Mouse (Mus musculus) MEL (cell line): ENCODE measurements around the gene Gnai3. TPM values are rescaled to one million over a fixed set of nuclear protein-coding genes. Genes with fewer than 3 reads are reported as not detected.

ENCODE experiments used
- DNase-seq: peaks from one replicate; pipeline ENCODE4 v3.0.0; 2011; ENCODE audit warnings: low read depth, low spot score
- H3K27ac ChIP-seq: 2 replicates; pipeline ENCODE4 v1.5.1; 2012; ENCODE audit warnings: low read depth, mild to moderate bottlenecking, control low read depth, low read length, moderate library complexity; ENCODE audit not compliant: control insufficient read depth
- H3K27me3 ChIP-seq, 2 experiments: fragments of 150-350 bp in 1 of 2; sonication (generic) in 1 of 2; 2 replicates each; pipeline ENCODE4 v1.6.1; 2012; ENCODE audit warnings: low read length in 2 of 2, mild to moderate bottlenecking in 2 of 2, improper control_type of control experiment in 1 of 2, moderate library complexity in 1 of 2; ENCODE audit not compliant: insufficient read depth in 2 of 2, control insufficient read depth in 1 of 2
- H3K36me3 ChIP-seq, 2 experiments: 2 replicates each; pipeline ENCODE4 v1.6.1; 2012 to 2014; ENCODE audit warnings: low read length in 2 of 2, improper control_type of control experiment in 1 of 2, inconsistent platforms in 1 of 2, mild to moderate bottlenecking in 1 of 2; ENCODE audit not compliant: insufficient read depth in 2 of 2, control insufficient read depth in 1 of 2
- H3K4me1 ChIP-seq, 2 experiments: fragments of 150-350 bp in 1 of 2; sonication (generic) in 1 of 2; 2 replicates each; pipeline ENCODE4 v1.6.1; 2012; ENCODE audit warnings: low read length in 2 of 2, improper control_type of control experiment in 1 of 2, mild to moderate bottlenecking in 1 of 2; ENCODE audit not compliant: insufficient read depth in 2 of 2, control insufficient read depth in 1 of 2
- H3K4me3 ChIP-seq, 2 experiments: fragments of 150-350 bp in 1 of 2; sonication (generic) in 1 of 2; 2 replicates each; pipeline ENCODE4 v1.5.1; 2012; ENCODE audit warnings: low read depth in 2 of 2, low read length in 2 of 2, mild to moderate bottlenecking in 2 of 2, moderate library complexity in 2 of 2, control low read depth in 1 of 2, improper control_type of control experiment in 1 of 2; ENCODE audit not compliant: control insufficient read depth in 1 of 2, insufficient read depth in 1 of 2
- H3K79me2 ChIP-seq: 2 replicates; pipeline ENCODE4 v1.6.1; 2012; ENCODE audit warnings: mild to moderate bottlenecking, low read length, moderate library complexity; ENCODE audit not compliant: control insufficient read depth, poor library complexity, insufficient read depth
- H3K9ac ChIP-seq: 2 replicates; pipeline ENCODE4 v1.6.1; 2012; ENCODE audit warnings: low read depth, mild to moderate bottlenecking, control low read depth, low read length, moderate library complexity; ENCODE audit not compliant: control insufficient read depth, poor library complexity, severe bottlenecking
- H3K9me3 ChIP-seq: fragments of 150-350 bp; sonication (generic); replicated peaks from 2 replicates; pipeline ENCODE4 v1.6.1; 2012; ENCODE audit warnings: mild to moderate bottlenecking, low read length, improper control_type of control experiment, moderate library complexity; ENCODE audit not compliant: insufficient read depth
- CTCF ChIP-seq, 3 experiments: IDR thresholded peaks in 2 of 3; conservative IDR thresholded peaks in 1 of 3; 2 replicates each; pipeline ENCODE4 v1.5.1; 2011 to 2012; ENCODE audit warnings: low read length in 3 of 3, low read depth in 2 of 3, mild to moderate bottlenecking in 2 of 3, improper control_type of control experiment in 1 of 3, inconsistent platforms in 1 of 3, mixed read lengths in 1 of 3, moderate library complexity in 1 of 3; ENCODE audit not compliant: control insufficient read depth in 1 of 3, insufficient read depth in 1 of 3, poor library complexity in 1 of 3, severe bottlenecking in 1 of 3
- E2F4 ChIP-seq: IDR thresholded peaks from 2 replicates; pipeline ENCODE4 v1.6.1; 2011; ENCODE audit warnings: low read depth, low read length, improper control_type of control experiment, borderline replicate concordance
- EP300 ChIP-seq, 2 experiments: IDR thresholded peaks; 2 replicates each; pipeline ENCODE4 v1.6.1; 2011; ENCODE audit warnings: improper control_type of control experiment in 2 of 2, low read length in 2 of 2, low read depth in 1 of 2, mild to moderate bottlenecking in 1 of 2
- GABPA ChIP-seq: IDR thresholded peaks from 2 replicates; pipeline ENCODE4 v1.6.1; 2012; ENCODE audit warnings: low read depth, mild to moderate bottlenecking, inconsistent platforms, low read length, improper control_type of control experiment, moderate library complexity
- HCFC1 ChIP-seq: IDR thresholded peaks from 2 replicates; pipeline ENCODE4 v1.6.1; 2012; ENCODE audit warnings: low read depth, mild to moderate bottlenecking, inconsistent platforms, low read length, improper control_type of control experiment, moderate library complexity
- JUND ChIP-seq: IDR thresholded peaks from 2 replicates; pipeline ENCODE4 v1.6.1; 2011; ENCODE audit warnings: low read depth, mild to moderate bottlenecking, improper control_type of control experiment, low read length
- MAX ChIP-seq: IDR thresholded peaks from 2 replicates; pipeline ENCODE4 v1.6.1; 2011; ENCODE audit warnings: low read length, improper control_type of control experiment
- MYC ChIP-seq: IDR thresholded peaks from 2 replicates; pipeline ENCODE4 v1.6.1; 2011; ENCODE audit warnings: low read depth, mild to moderate bottlenecking, low read length, improper control_type of control experiment, moderate library complexity
- NELFE ChIP-seq: IDR thresholded peaks from 2 replicates; pipeline ENCODE4 v1.6.1; 2011; ENCODE audit warnings: low read depth, low read length, improper control_type of control experiment
- NRF1 ChIP-seq: IDR thresholded peaks from 2 replicates; pipeline ENCODE4 v1.6.1; 2014; ENCODE audit warnings: low read depth, mild to moderate bottlenecking, inconsistent platforms, low read length, improper control_type of control experiment, moderate library complexity; ENCODE audit not compliant: poor library complexity, insufficient read depth, severe bottlenecking
- POLR2A ChIP-seq, 2 experiments: IDR thresholded peaks; 2 replicates each; pipeline ENCODE4 v1.6.1; 2011 to 2012; ENCODE audit warnings: low read length in 2 of 2, mild to moderate bottlenecking in 2 of 2, control low read depth in 1 of 2, improper control_type of control experiment in 1 of 2, low read depth in 1 of 2, moderate library complexity in 1 of 2; ENCODE audit not compliant: control insufficient read depth in 1 of 2, insufficient read depth in 1 of 2, poor library complexity in 1 of 2
- RAD21 ChIP-seq: IDR thresholded peaks from 2 replicates; pipeline ENCODE4 v1.6.1; 2011; ENCODE audit warnings: mild to moderate bottlenecking, low read depth, low read length, improper control_type of control experiment
- SIN3A ChIP-seq: IDR thresholded peaks from 2 replicates; pipeline ENCODE4 v1.6.1; 2012; ENCODE audit warnings: low read length, improper control_type of control experiment, inconsistent platforms
- TBP ChIP-seq: IDR thresholded peaks from 2 replicates; pipeline ENCODE4 v1.8.0; 2011; ENCODE audit warnings: low read depth, low read length, improper control_type of control experiment
- TCF12 ChIP-seq: IDR thresholded peaks from 2 replicates; pipeline ENCODE4 v1.6.1; 2014; ENCODE audit warnings: low read depth, mild to moderate bottlenecking, inconsistent platforms, low read length, improper control_type of control experiment, moderate library complexity
- USF1 ChIP-seq: IDR thresholded peaks from 2 replicates; pipeline ENCODE4 v1.6.1; 2014; ENCODE audit warnings: low read depth, mild to moderate bottlenecking, inconsistent platforms, low read length, improper control_type of control experiment, moderate library complexity
- USF2 ChIP-seq, 2 experiments: IDR thresholded peaks; 2 replicates each; pipeline ENCODE4 v1.6.1; 2011 to 2012; ENCODE audit warnings: improper control_type of control experiment in 2 of 2, low read length in 2 of 2, borderline replicate concordance in 1 of 2, inconsistent platforms in 1 of 2, low read depth in 1 of 2, mild to moderate bottlenecking in 1 of 2; ENCODE audit not compliant: insufficient read depth in 1 of 2
- ZC3H11A ChIP-seq: IDR thresholded peaks from 2 replicates; pipeline ENCODE4 v1.6.1; 2012; ENCODE audit warnings: low read depth, mild to moderate bottlenecking, inconsistent platforms, low read length, improper control_type of control experiment
- ZKSCAN1 ChIP-seq: IDR thresholded peaks from 2 replicates; pipeline ENCODE4 v1.6.1; 2012; ENCODE audit warnings: low read depth, mild to moderate bottlenecking, inconsistent platforms, low read length, improper control_type of control experiment, moderate library complexity
- ZMIZ1 ChIP-seq: IDR thresholded peaks from 2 replicates; pipeline ENCODE4 v1.6.1; 2012; ENCODE audit warnings: low read depth, mild to moderate bottlenecking, inconsistent platforms, low read length, improper control_type of control experiment, moderate library complexity
- ZNF384 ChIP-seq: IDR thresholded peaks from 2 replicates; pipeline ENCODE4 v1.6.1; 2012; ENCODE audit warnings: low read depth, mild to moderate bottlenecking, inconsistent platforms, low read length, improper control_type of control experiment
- polyA plus RNA-seq, 2 experiments: library from polyadenylated mRNA; stranded (reverse) in 1 of 2; unstranded in 1 of 2; fragments of >175 nt in 1 of 2; fragments of >200 nt in 1 of 2; gene quantifications; 2 replicates each; pipeline versions ENCODE4 v1.2.1 to v1.2.4; 2012; ENCODE audit warnings: low replicate concordance in 2 of 2, low read depth in 1 of 2; ENCODE audit not compliant: insufficient read length in 2 of 2, insufficient read depth in 1 of 2, missing spikeins in 1 of 2
- total RNA-seq: library from RNA; depleted of rRNA; stranded (reverse); fragments of 300-350 nt; gene quantifications from 2 replicates; pipeline ENCODE4 v1.2.3, GENCODE M21; 2012

The Gnai3 gene
- total and polyA plus RNA-seq, 3 experiments, result 74.2 to 96.4 (median 92.1) TPM

- TF ChIP-seq SIN3A (0 out of 2 replicates have a peak, but pooled peaks have one; percentile 46), GABPA (no peak), ZMIZ1 (no peak), CTCF (IDR thresholded peaks at IDR 0.05 in 2 of 3, conservative IDR thresholded peaks at IDR 0.05 in 1 of 3; ENCODE audit: control insufficient read depth in 1 of 3, insufficient read depth in 1 of 3, low read depth in 2 of 3, low read length in 3 of 3, poor library complexity in 1 of 3, severe bottlenecking in 1 of 3) (peak; percentile 95 to 96 (median 95)), JUND (no peak)
- TF ChIP-seq, all 39 proteins: peak for 5
These were observed 18.9 kb upstream of the Gnai3 start (continued) for GRCm38 (mm10) chr3:108164807-108165206.

GRCm38 (mm10) chr3:108164091-108164490, 18.1 kb upstream of the Gnai3 start:
- no peak for TF ChIP-seq ZC3H11A
- TF ChIP-seq ZKSCAN1, result no peak
- no peak for TF ChIP-seq USF1
- TF ChIP-seq EP300 (IDR thresholded peaks at IDR 0.05; ENCODE audit: low read depth in 1 of 2, low read length in 2 of 2), result no peak
- TF ChIP-seq CTCF (IDR thresholded peaks at IDR 0.05 in 2 of 3, conservative IDR thresholded peaks at IDR 0.05 in 1 of 3; ENCODE audit: control insufficient read depth in 1 of 3, insufficient read depth in 1 of 3, low read depth in 2 of 3, low read length in 3 of 3, poor library complexity in 1 of 3, severe bottlenecking in 1 of 3), result no peak
- no peak for TF ChIP-seq NELFE
- no peak for TF ChIP-seq RAD21
- TF ChIP-seq MAX, result no peak
- TF ChIP-seq HCFC1, result no peak
- no peak for TF ChIP-seq POLR2A (IDR thresholded peaks at IDR 0.05; ENCODE audit: control insufficient read depth in 1 of 2, insufficient read depth in 1 of 2, low read depth in 1 of 2, low read length in 2 of 2, poor library complexity in 1 of 2)
- TF ChIP-seq NRF1, result no peak
- no peak for TF ChIP-seq MYC
- no peak for TF ChIP-seq TCF12
- TF ChIP-seq TBP, result no peak
- TF ChIP-seq E2F4, result no peak
- TF ChIP-seq USF2 (IDR thresholded peaks at IDR 0.05; ENCODE audit: borderline replicate concordance in 1 of 2, insufficient read depth in 1 of 2, low read depth in 1 of 2, low read length in 2 of 2), result no peak
- no peak for TF ChIP-seq ZNF384
- H3K36me3 ChIP-seq, result no peaks in the 10 kb centered on the region

More at GRCm38 (mm10) chr3:108164091-108164490, 18.1 kb upstream of the Gnai3 start:
- no peak overlapping the region for H3K27ac ChIP-seq
- no peak overlapping the region for H3K4me3 ChIP-seq
- peaks cover 4 to 13% of the 10 kb centered on the region in 2 experiments; a peak in 3 of 4 replicates for H3K27me3 ChIP-seq
- no peak overlapping the region for H3K9ac ChIP-seq
- DNase-seq, result no peak
- H3K4me1 ChIP-seq, result no peaks in the 10 kb centered on the region
- no peaks in the 10 kb centered on the region for H3K9me3 ChIP-seq
- H3K79me2 ChIP-seq, result no peaks in the 10 kb centered on the region
